Comparison of ENCODE assay signal across 13 mouse cellular contexts in genomic region chr11:54819489-54819888, GRCm38 (mm10).
"Had no signal": no experiment of that assay in that cellular context is flagged by ENCODE, and none has a peak within 500 bp of the region (broad histone marks: within the 10 kb centered on the region; RNA-seq: fewer than 3 reads in every experiment).

No protein-coding gene starts in this region.

- ATAC-seq: liver, embryonic 12.5 days had no signal

- H3K27ac ChIP-seq: kidney, postnatal 0 days; limb, embryonic 15.5 days; liver, embryonic 12.5 days; midbrain, embryonic 12.5 days had no signal

- H3K9ac ChIP-seq: limb, embryonic 15.5 days; liver, embryonic 12.5 days; lung, embryonic 14.5 days; midbrain, embryonic 12.5 days had no signal

- H3K4me3 ChIP-seq: limb, embryonic 15.5 days; liver, embryonic 12.5 days; megakaryocyte, embryonic 14.5 days; midbrain, embryonic 12.5 days had no signal

- H3K9me3 ChIP-seq: limb, embryonic 15.5 days; liver, embryonic 12.5 days had no signal

- H3K4me1 ChIP-seq: limb, embryonic 15.5 days; liver, embryonic 12.5 days had no signal

- DNase-seq: kidney, adult 8-10 months; kidney, postnatal 36 days; layer of hippocampus, adult 9-11 months; layer of hippocampus, postnatal 36 days; lung, embryonic 14.5 days; lung, postnatal 10 days; lung, postnatal 4 days; thymus, postnatal 4 days had no signal

- H3K4me2 ChIP-seq: limb, embryonic 15.5 days; liver, embryonic 12.5 days; lung, embryonic 14.5 days; midbrain, embryonic 12.5 days had no signal

- H3K27me3 ChIP-seq: limb, embryonic 15.5 days; liver, embryonic 12.5 days; midbrain, embryonic 12.5 days had no signal

- H3K36me3 ChIP-seq: limb, embryonic 15.5 days; liver, embryonic 12.5 days; midbrain, embryonic 12.5 days had no signal
